Mouse (Mus musculus) heart, embryonic 11.5 days (tissue): ENCODE data around the gene Mical2. TPM values are rescaled to one million over a fixed set of nuclear protein-coding genes. Genes with fewer than 3 reads are reported as not detected.

Source experiments
- ATAC-seq: fragments of 200-750 bp; cut with Nextera tagmentation; replicated peaks from 2 replicates; pipeline ENCODE4 v1.8.0; 2017; ENCODE audit warnings: moderate library complexity; ENCODE audit not compliant: insufficient number of reproducible peaks, low FRiP score, low TSS enrichment
- H3K27ac ChIP-seq: fragments of 300-500 bp; sonication (generic); 2 replicates; pipeline ENCODE4 v1.5.1; 2014; ENCODE audit warnings: mild to moderate bottlenecking, low read depth, low read length
- H3K27me3 ChIP-seq: fragments of 300-500 bp; sonication (generic); 2 replicates; pipeline ENCODE4 v1.6.1; 2014; ENCODE audit warnings: mild to moderate bottlenecking, low read length, mixed read lengths; ENCODE audit not compliant: control insufficient read depth, insufficient read depth
- H3K36me3 ChIP-seq: fragments of 300-500 bp; sonication (generic); 2 replicates; pipeline ENCODE4 v1.6.1; 2014; ENCODE audit warnings: mild to moderate bottlenecking, low read length, moderate library complexity, mixed read lengths; ENCODE audit not compliant: control insufficient read depth, insufficient read depth
- H3K4me1 ChIP-seq: fragments of 300-500 bp; sonication (generic); 2 replicates; pipeline ENCODE4 v1.6.1; 2014; ENCODE audit warnings: low read length; ENCODE audit not compliant: control insufficient read depth, insufficient read depth
- H3K4me2 ChIP-seq: fragments of 300-500 bp; sonication (generic); 2 replicates; pipeline ENCODE4 v1.6.1; 2014; ENCODE audit warnings: mild to moderate bottlenecking, moderate library complexity
- H3K4me3 ChIP-seq: fragments of 300-500 bp; sonication (generic); 2 replicates; pipeline ENCODE4 v1.5.1; 2014; ENCODE audit warnings: low read depth, low read length
- H3K9ac ChIP-seq: fragments of 300-500 bp; sonication (generic); 2 replicates; pipeline ENCODE4 v1.6.1; 2014; ENCODE audit warnings: mild to moderate bottlenecking, low read depth, low read length, moderate library complexity
- H3K9me3 ChIP-seq: fragments of 300-500 bp; sonication (generic); replicated peaks from 2 replicates; pipeline ENCODE4 v1.6.1; 2016; ENCODE audit warnings: low read length; ENCODE audit not compliant: control insufficient read depth
- WGBS: fragments of 180-500 bp; shearing (Covaris S2); extraction: QIAGEN DNeasy Blood & Tissue Kit; methylation state at CpG from one replicate; pipeline ENCODE4 v1.1.7; 2014; ENCODE audit not compliant: insufficient replicate concordance; 5-methylcytosine and 5-hydroxymethylcytosine counted together
- polyA plus RNA-seq: library from polyadenylated mRNA; unstranded; fragments of >200 nt; fragmentation: Nextera tagmentation; extraction: Ambion mirVana; gene quantifications from 2 replicates; pipeline ENCODE4 v1.2.1, GENCODE M21; 2014

The Mical2 gene
- polyA plus RNA-seq, 1 experiment from 2014 or later, result 117 TPM

DNA sequence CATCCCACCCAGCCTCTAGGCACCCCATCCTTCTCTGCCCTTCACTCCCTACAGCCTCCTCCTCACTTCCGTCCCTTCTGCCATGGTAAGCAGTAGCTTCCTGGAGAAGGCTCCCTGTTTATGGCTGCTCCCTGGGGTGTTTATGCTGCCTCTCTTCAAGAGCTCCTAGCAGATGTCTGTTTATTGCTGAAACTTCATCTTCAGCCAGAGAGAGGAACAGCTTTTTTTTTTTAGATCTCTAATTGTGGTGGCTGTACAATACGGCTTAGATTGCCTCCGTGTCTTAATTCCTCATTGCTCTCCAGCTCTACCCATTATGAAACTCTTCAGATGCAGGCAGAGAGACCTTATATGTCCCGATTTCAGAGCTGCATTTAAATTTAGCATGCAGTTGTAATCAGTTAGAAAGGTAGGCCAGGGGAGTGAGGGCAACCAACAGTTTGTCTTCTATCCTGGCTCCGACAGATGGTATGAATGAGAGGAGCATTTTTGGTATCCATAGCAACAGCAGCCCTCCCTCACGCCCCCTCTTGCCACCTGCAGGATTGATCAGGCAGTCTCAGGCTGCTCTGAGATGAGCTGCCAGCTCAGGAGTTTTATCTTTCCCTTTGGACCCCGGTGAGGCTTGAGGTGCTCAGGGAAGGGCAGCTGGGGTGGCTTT is 7.8 kb downstream of the Mical2 start:
- H3K4me3 ChIP-seq, result no peak overlapping the region
- no peaks in the 10 kb centered on the region for H3K27me3 ChIP-seq
- 42% methylated on average over 7 of the region's 7 CpGs for WGBS
- H3K4me1 ChIP-seq, result peaks cover 68% of the 10 kb centered on the region
- ATAC-seq, result no peak
- H3K4me2 ChIP-seq, result peak overlapping the region; percentile 16
- peak overlapping the region; percentile 32; the same call in 1 of the 2 replicates for H3K27ac ChIP-seq
- no peaks in the 10 kb centered on the region for H3K9me3 ChIP-seq
- H3K9ac ChIP-seq, result peak overlapping the region; percentile 56; the same call in 1 of the 2 replicates
- peaks cover 10% of the 10 kb centered on the region for H3K36me3 ChIP-seq

DNA sequence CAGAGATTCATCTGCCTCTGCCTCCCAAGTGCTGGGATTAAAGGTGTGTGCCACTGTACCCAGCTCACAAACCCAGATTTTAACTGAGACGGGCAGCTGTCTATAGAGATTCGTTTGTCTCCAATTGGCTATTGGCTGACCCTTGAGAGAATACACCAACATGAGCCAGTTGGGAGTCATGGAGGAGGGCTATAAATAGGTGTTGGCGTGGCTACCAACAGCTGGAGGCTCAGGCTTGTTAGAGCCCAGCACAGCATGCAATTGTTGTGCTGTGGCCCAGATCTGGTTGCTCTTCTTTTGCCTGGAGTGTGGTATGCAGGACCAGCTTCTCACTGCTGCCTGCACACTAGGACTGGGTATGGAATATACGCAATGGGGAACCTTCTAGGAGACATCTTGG is 8.8 kb downstream of the Mical2 start:
- no peaks in the 10 kb centered on the region for H3K27me3 ChIP-seq
- no peak for ATAC-seq
- no peak overlapping the region for H3K9ac ChIP-seq
- peaks cover 18% of the 10 kb centered on the region for H3K36me3 ChIP-seq
- H3K4me1 ChIP-seq, result peaks cover 62% of the 10 kb centered on the region
- 51% methylated on average over 4 of the region's 4 CpGs for WGBS
- no peaks in the 10 kb centered on the region for H3K9me3 ChIP-seq
- no peak overlapping the region for H3K4me2 ChIP-seq
- H3K27ac ChIP-seq, result peak overlapping the region; percentile 18; the same call in 1 of the 2 replicates
- no peak overlapping the region for H3K4me3 ChIP-seq

DNA sequence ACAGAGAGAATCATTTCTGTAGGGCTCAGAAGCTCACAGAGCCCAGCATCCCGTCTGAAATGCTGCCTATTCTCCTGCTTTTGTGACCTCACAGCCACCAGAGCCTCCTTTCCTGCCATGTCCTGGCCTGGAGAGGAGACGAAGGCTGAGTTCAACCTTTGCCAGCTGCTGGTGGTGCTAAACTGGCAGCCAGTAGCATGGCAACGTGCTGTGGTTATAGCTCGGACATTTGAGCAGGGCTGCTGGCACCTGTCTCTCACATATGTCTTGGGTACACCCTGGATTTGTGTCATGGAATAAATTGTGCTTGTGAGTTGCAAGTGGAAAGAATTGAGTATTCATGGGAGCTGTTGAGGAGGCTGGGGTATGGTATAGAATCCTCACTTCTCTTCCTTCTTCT is 9.8 kb downstream of the Mical2 start:
- WGBS, result 65% methylated on average over 4 of the region's 4 CpGs
- Histone ChIP-seq H3K36me3 (peaks cover 26% of the 10 kb centered on the region), H3K4me2 (no peak overlapping the region), H3K9ac (no peak overlapping the region), H3K9me3 (no peaks in the 10 kb centered on the region), H3K4me1 (peaks cover 57% of the 10 kb centered on the region), H3K27me3 (no peaks in the 10 kb centered on the region), H3K4me3 (no peak overlapping the region), H3K27ac (no peak overlapping the region)
- ATAC-seq, result no peak

DNA sequence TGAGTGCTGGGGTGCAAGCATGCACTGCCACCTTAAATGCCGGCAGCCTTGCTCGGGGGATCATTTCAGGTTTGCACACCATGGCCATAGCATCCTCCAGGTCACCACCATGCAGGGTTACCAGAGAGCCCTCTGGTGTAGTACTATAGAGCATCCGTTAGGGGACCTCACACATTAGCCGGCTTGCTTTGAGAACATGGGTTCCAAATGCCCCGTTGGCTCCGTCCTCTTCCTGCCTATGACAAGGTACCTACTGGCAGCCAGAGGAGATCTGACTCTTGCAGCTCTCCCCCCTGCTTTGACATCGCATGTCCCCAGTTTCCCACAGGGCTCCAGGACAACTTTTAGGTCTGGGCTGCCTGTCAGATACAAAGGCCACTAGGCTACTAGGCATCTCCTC is 11.6 kb downstream of the Mical2 start:
- ATAC-seq, result no peak
- peaks cover 56% of the 10 kb centered on the region for H3K4me1 ChIP-seq

DNA sequence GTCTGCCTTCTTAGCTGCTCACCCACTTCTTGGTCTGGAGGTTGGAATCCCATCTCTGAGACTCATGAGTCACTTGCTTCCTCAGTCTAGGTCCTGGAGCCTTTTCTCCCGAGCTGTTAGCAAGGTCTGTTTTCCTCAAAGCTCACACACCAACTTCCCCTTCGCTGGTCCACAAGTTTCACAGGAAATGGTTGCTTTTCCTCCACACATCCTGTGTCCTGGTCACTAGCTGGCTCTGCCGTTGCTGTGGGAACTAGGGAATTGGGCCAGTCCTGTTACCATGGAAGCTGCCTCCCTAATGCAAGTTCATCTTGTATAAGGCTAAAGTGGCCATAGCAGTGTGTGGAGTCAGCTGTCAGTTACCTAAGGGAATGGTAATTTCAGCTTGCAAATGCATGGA is 12.2 kb downstream of the Mical2 start:
- 59% methylated on average over 3 of the region's 3 CpGs for WGBS
- Histone ChIP-seq H3K36me3 (peaks cover 39% of the 10 kb centered on the region), H3K9me3 (no peaks in the 10 kb centered on the region), H3K4me1 (peaks cover 55% of the 10 kb centered on the region), H3K9ac (no peak overlapping the region), H3K4me2 (no peak overlapping the region), H3K27ac (no peak overlapping the region), H3K27me3 (no peaks in the 10 kb centered on the region), H3K4me3 (no peak overlapping the region)
- ATAC-seq, result no peak

More for the DNA sequence above, 11.6 kb downstream of the Mical2 start:
- H3K27ac ChIP-seq, result peak overlapping the region; percentile 41; the same call in 1 of the 2 replicates
- no peak overlapping the region for H3K9ac ChIP-seq
- 79% methylated on average over 7 of the region's 7 CpGs for WGBS
- H3K4me2 ChIP-seq, result no peak overlapping the region
- peaks cover 34% of the 10 kb centered on the region for H3K36me3 ChIP-seq
- no peaks in the 10 kb centered on the region for H3K9me3 ChIP-seq
- H3K27me3 ChIP-seq, result no peaks in the 10 kb centered on the region
- H3K4me3 ChIP-seq, result no peak overlapping the region

DNA sequence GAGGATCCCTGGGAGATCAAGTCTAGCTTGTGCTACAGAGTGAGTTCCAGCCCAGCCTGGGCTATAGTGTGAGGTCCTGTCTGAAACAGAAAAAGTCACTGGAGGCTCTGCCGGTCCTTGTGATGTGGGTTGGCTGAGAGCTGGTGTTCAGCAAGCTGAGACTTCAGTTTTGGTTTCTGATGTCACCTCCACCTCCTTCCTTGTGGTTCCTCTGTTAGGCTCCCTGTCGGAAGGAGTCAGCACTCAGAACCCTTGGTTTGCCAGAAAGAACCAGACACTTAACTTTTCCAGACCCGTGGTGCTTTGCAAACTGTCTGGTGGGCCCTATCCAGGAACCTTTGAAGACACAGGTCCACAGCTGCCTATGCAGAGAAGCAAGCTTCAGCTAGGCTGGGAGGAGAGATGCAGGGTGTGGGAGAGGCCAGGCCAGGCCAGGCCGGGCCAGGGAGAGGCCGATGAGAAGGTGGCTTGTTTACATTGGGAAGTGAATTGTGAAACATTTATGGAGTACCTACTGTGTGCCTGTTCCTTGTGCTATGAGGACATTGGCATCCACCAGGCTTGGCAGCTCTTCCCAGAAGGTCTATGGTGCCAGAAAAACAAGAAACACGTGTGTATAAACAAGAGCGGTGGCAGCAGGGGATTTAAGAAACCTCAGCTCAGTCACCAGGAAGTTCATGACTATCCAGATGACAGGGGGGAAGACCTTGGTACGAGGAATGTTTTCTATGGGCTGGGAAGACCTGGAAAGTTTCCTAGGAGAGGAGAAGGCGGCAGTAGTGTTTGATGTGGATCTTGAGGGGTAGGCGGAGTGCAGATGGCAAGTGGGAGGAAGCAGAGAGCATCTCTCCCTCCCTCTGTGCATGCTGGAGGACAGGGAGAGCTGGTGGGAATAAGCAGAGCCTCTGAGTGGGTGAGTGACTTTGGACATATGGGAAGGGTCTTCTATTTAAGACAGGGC is 13.4 kb downstream of the Mical2 start:
- 63% methylated on average over 10 of the region's 10 CpGs for WGBS
- no peaks in the 10 kb centered on the region for H3K27me3 ChIP-seq
- no peak for ATAC-seq
- no peak overlapping the region for H3K4me3 ChIP-seq
- no peaks in the 10 kb centered on the region for H3K9me3 ChIP-seq
- H3K4me2 ChIP-seq, result no peak overlapping the region
- peaks cover 39% of the 10 kb centered on the region for H3K36me3 ChIP-seq
- peak overlapping the region; percentile 50 for H3K27ac ChIP-seq
- peaks cover 55% of the 10 kb centered on the region for H3K4me1 ChIP-seq
- H3K9ac ChIP-seq, result no peak overlapping the region

DNA sequence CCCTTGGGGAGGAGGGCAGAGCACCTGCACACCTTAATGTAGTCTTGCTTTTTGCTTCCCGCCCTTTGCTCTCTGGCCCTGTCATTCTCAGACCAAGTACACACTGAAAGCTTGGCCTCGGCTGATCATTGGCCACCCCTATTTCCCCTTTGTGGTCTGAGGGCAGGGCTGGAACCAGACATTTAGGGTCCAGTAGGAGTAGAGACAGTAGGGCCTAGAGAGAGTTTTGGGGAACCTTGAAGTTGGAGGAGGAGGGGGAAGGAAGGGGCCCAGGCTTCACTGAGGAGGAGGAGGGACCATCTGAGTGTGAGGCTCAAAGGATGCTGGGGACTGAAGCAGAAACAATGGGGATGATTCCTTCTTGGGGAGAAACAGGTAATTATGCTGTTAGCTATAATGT is 15.1 kb downstream of the Mical2 start:
- no peak for ATAC-seq
- WGBS, result 79% methylated on average over 2 of the region's 2 CpGs
- H3K27me3 ChIP-seq, result no peaks in the 10 kb centered on the region
- no peak overlapping the region for H3K4me2 ChIP-seq
- no peak overlapping the region for H3K4me3 ChIP-seq
- H3K4me1 ChIP-seq, result peaks cover 55% of the 10 kb centered on the region
- no peak overlapping the region for H3K27ac ChIP-seq
- H3K36me3 ChIP-seq, result peaks cover 36% of the 10 kb centered on the region
- H3K9me3 ChIP-seq, result no peaks in the 10 kb centered on the region
- no peak overlapping the region for H3K9ac ChIP-seq

DNA sequence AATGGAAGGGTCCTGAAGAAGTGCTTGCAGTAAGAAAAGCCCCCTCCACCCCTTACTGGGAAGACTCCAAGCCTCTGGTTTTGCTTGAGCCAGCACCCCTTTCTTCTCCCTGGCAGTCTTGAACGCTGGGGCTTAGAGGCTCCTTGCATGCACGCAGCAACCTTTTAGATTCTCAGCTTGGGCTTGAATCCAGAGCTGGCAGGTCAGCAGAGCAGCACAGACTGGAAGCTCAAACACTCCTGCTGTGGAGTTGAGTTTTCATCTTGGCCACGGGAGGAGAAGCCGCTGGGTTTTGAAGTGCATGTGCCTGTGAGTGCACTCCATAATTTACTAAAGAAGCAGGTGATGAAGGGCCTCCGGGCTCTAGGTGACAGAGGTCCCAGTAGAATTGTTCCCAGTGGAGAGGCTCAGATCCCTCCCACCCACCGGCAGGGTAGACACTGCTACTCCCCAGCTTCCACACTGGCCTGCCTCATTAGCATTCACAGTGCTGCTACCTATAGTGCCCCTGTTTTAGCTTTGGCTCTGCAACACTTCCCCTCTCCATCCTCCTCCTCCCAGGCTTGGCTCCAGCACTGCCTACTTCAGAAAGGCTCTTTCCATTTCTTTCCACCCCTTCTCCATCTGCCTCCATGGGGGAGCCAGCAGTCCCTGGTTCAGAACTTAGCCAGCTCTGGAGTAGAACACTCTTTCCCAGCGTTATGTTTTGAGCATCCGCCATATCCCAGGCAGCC is 15.7 kb downstream of the Mical2 start:
- H3K9me3 ChIP-seq, result no peaks in the 10 kb centered on the region
- H3K4me3 ChIP-seq, result no peak overlapping the region
- peaks cover 55% of the 10 kb centered on the region for H3K4me1 ChIP-seq
- 61% methylated on average over 8 of the region's 8 CpGs for WGBS
- ATAC-seq, result no peak
- peaks cover 34% of the 10 kb centered on the region for H3K36me3 ChIP-seq
- H3K4me2 ChIP-seq, result no peak overlapping the region
- peak overlapping the region; percentile 38; the same call in 1 of the 2 replicates for H3K27ac ChIP-seq
- no peak overlapping the region for H3K9ac ChIP-seq
- no peaks in the 10 kb centered on the region for H3K27me3 ChIP-seq
